Mouse (Mus musculus) fat pad, adult 2 months (tissue): Measurements from ENCODE around the gene Hist2h2ac.
A peak's percentile ranks its signal among the peaks of the same experiment; 100 is the strongest.
"Not testable (repeated sequence)": the region's sequence is repeated elsewhere in the genome, so short reads cannot be mapped to it uniquely, and the experiment has no call there.

Experiments used
- DNase-seq: peaks from one replicate; pipeline ENCODE4 v3.0.0-alpha.2; 2011; ENCODE audit warnings: low read depth, low spot score; ENCODE audit errors: extremely low read depth

Hist2h2ac gene

DNA sequence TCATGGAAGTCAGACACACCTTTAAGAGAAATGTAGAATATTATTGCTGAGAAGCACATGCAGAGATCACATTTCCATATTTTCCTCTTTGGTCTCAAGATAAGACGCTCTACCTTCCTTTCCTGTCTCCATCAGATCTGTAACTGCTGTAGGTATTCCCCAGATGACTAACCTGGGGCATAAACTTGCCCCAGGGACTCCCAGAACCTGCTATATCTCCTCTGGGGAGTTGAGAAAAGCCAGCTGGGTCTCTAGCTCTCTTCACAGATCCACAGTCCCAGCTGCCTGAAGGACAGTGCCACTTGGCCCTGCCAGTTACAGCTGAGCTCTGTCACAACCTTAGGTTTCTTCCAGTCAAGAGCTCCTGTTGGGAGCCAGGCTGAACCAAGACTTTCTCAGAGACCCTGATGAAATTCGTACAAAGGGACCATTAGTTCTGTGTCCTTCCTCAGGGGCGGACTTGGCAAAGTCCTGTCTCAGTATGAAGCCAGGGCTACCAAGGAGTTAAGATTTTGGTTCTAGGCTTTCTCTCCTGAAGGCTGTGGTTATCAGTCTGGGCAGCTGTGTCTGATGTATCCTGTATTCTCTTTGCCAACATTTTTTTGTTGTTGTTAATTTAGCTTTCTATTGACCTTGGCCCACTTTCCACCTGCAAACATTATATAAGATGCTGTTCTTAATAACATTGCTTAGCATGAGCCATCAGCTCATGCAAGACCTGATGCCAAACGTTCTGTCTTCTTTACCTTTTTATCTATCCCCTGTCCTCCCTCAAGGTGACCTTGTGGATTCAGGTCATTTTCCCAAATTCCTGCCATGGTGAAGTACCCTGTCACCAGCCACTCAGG, 10.5 kb upstream of the Hist2h2ac start:
- no peak for DNase-seq

GRCm38 (mm10) chr3:96230404-96230803, 9.7 kb upstream of the Hist2h2ac start:
- no peak for DNase-seq

GRCm38 (mm10) chr3:96228828-96229227, 8.1 kb upstream of the Hist2h2ac start:
- no peak for DNase-seq

DNA sequence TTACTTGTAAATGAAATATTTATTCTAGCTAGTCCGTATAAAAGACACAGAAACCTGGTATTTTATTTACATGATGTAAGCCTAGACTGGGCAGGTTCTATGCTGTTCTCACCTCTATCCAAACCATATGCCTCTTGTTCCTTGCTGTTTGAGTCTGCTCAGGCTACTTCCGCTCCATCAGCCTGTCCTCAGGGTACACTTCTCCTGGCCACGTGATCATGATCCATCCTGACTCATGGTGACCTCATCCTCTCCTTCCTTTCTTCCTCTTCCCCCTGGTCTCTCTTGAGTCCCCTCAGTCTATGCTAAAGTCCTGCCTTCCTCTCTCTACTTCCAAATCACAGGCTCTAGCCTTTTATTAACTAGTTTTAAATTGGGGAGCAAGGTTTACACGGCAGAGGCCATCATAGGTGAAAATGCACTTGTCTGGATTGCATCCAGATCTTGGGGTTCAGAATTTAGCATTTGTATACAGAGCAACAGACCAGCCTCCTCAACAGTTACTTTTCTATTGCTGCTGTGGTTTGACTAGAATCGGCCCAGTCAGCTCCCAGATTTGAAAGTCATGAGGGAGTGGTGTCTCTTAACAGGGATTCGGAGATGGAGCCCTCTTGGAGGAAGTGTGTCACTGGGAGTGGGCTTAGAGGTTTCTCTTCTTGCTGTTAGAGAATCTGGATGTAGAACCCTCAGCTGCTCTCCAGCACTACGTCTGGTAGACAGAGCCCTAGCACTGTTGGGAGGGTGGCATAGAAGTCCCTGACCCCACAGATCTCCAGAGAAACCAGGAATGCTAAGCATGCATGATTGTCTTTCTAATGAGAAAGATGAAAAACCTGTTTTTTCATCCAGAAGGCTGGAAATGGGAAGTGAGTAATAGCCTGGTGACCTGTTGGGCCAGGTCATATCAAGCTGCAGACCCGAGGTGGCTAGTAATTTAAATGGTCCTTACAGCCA, 6.3 kb upstream of the Hist2h2ac start:
- DNase-seq, result no peak

- DNase-seq, result no peak
These were observed 4.7 kb upstream of the Hist2h2ac start for GRCm38 (mm10) chr3:96225421-96225820.

DNA sequence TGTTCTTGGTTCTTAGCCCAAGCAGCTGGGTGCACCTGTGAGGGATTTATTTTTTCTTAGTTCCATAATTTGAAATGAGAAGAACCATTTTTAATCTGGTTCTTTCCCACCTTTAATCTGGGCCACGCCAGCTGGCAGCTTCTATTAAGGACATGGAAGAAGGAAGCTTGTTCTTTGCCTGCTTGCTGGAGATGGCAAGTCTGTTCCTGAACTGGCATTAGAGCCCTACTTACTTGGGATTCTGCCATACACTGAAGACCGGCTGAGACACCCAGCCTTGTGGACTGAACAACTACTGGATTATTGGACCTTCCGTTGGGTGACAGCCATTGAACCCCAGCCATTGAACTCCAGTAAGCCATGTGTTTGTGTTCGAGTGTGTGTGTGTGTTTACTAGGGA, 2.1 kb upstream of the Hist2h2ac start:
- DNase-seq, result no peak

- DNase-seq, result no peak
These were observed 959 bp upstream of the Hist2h2ac start for GRCm38 (mm10) chr3:96221640-96222038.

- DNase-seq, result not testable (repeated sequence)
These were observed 432 bp downstream of the Hist2h2ac start for GRCm38 (mm10) chr3:96220131-96220764.

- DNase-seq, result peak; percentile 65
These were observed 984 bp downstream of the Hist2h2ac start, which contains the start of the genes Bola1 and Hist2h2ab for GRCm38 (mm10) chr3:96219661-96220130. TSS of gene Bola1 (minus strand) at chr3:96219709. TSS of gene Hist2h2ab (plus strand) at chr3:96219865.

DNA sequence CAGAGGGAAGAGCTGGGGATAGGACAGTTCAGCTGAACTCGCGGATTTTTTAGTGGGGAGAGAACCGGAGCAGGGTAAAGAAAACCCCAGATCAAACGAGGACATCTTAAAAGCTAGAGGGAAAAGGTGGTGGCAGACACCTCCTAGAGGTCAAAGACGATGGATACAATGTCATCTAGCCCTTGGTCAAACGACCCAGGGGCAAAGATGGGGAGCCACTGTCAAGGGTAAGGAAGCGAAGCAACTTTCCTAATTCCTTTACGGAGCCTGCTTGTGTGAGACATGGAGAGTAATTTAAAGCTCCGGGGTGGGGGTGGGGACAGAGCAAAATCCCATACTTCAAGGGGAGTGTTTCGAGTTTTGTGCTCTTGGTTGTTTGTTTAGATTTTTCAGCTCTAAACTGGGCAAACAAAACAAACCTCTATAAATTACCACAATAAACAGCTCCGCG, 1.5 kb downstream of the Hist2h2ac start:
- DNase-seq, result no peak

DNA sequence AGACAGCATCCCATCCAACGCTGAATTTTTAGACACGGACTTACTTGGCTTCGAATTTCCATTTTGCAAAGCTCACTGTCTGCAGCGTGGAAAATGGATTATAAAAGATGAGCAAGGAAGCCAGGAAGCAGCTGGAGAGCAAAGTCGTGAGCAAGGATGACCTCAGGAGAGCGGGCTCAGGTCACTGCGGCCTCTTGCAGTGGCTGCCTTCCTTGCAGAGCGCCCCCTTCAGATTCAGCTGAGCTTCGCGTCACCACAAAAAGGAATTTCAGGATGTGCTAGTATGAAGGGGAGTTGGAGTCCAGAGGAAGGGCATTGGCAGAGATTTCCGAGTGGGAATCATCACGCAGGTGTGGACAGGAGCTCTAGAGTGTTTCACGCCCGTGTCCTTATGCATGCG, 11.4 kb downstream of the Hist2h2ac start:
- no peak for DNase-seq

DNA sequence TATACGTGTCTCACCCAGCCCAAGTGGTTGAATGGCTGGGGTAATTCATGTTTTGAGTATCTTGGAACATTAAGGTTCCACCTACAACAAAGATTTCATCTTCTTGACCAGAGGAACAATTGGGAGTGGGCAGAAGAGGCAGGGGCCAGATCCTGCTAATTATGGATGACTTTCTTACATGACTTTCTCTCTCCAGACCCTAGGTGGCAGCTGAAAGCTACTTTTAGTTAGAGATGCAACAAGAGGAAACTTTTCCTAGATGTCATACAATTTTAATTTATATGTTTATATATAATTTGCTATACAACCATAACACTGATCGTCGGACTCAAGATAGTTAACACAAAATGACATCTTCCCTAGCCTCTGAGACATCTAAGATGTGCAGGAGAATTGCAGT, 12.9 kb downstream of the Hist2h2ac start:
- no peak for DNase-seq

GRCm38 (mm10) chr3:96199731-96200130, 20.9 kb downstream of the Hist2h2ac start:
- no peak for DNase-seq

DNA sequence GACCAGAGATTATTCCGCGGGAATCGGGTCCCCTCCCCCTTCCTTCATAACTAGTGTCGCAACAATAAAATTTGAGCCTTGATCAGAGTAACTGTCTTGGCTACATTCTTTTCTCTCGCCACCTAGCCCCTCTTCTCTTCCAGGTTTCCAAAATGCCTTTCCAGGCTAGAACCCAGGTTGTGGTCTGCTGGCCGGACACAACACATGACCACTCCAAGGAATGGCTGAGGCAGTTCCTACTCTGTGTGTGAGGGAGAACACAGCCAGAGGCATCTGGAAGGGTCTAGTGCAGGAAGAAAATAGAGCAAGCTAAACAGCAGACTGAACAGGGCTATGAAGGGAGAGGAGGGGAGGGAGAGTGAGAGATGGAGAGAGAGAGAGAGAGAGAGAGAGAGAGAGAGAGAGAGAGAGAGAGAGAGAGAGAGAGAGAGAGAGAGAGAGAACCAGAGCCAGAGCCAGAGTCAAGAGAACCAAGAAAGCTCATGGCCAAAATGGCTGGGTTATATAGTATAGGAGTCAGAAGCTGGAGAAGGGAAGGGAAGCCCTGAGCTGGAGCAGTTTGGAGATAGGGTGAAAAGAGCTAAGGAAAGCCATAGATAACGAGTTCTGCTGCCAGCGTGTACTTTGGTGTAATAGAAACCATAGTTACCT, 22.0 kb downstream of the Hist2h2ac start:
- DNase-seq, result not testable (repeated sequence)

GRCm38 (mm10) chr3:96198181-96198580, 22.5 kb downstream of the Hist2h2ac start:
- no peak for DNase-seq

GRCm38 (mm10) chr3:96197129-96197749, 23.4 kb downstream of the Hist2h2ac start:
- DNase-seq, result peak; percentile 42

DNA sequence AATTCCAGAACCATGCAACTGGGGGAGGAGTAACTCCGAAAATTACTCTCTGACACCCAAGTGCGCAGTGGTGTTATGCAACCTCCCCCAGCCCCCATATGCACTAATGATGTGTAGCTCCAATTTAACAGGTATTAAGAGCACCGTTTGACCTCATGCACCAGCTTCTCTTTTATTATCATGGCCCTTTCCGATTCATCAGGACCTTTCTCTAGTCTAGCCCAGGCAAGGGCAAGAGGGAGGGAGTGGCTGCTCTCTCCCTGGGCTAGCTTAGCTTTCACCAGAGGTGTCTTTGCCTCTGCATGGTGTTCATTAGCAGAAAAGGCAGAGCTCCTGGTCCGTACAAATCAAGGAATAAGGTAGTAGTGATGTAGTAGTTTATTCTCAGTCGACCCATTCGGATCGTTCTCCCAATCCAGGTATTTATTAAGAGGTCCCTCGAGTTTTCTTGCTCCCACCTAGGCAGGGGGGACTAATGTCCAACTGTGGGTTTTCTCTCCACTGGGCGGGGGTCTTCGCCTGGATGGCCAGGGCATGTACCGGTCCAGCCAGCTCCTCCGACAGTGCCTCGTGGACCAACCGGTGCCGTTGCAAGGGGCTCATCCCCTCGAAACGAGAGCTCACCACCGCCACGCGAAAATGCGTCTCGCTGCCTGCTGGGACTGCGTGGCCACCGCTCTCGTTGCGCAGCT, 24.1 kb downstream of the Hist2h2ac start:
- DNase-seq, result no peak

DNA sequence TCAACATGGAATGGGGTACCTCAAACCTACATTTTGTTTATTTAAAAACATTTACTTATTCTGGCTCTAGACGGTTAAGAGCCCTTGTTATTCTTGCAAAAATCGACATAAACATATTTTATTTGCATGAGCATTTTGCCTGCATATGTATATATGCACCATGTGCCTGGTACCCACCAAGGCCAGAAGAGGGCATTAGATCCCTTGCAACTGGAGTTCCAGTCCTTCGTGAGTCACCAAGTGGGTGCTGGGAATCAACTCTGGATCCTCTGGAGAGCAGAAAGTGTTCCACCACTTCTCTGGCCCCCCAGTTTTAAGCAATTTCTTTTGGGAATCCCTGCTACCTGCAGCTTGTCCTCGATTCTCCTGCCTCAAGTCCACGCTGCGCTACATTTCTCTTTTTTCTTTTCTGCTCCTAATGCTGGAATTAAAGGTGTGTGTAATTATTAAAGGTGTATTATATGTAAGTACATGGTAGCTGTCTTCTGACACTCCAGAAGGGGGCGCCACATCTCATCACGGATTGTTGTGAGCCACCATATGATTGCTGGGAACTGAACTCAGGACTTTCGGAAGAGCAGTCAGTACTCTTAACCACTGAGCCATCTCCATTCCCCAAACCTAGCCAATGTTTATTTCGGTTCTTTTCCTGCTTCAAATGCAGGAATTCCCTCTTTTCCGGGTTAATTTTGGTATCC, 24.9 kb downstream of the Hist2h2ac start:
- no peak for DNase-seq

DNA sequence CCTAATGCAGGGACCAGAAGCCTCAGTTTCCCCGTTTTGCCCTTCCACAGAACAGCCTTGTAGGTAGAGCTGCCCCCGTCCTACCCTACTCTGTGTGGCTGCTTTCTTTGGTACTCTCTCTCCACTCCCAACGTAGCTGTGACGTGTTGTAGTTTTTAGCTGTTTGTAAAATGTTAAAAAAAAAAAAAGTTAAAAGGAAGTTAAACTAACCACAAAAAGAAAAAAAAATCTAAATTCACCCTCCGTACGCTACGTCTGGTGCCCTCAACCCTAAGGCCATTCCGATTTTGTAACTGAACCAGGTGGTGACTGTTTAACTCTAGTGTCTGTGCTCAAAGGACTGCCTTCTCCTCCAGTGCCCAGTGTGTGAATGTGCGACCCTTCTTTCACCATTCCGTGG, 25.7 kb downstream of the Hist2h2ac start:
- no peak for DNase-seq
